Mouse (Mus musculus): ENCODE data around the gene Rassf2.

Rassf2 gene

GRCm38 (mm10) chr2:131955264-131955663 is 74.8 kb downstream of the Rassf2 start:
- no peak for DNase-seq (ENCODE audit: low spot score in 2 of 2)

- DNase-seq (ENCODE audit: low spot score in 2 of 2) = no peak
Measured at GRCm38 (mm10) chr2:131954835-131955234, 75.2 kb downstream of the Rassf2 start.

GRCm38 (mm10) chr2:131953711-131954110 is 76.3 kb downstream of the Rassf2 start:
- no peak for DNase-seq (ENCODE audit: low spot score in 2 of 2)

- no peak for DNase-seq (ENCODE audit: low spot score in 2 of 2)
Measured at GRCm38 (mm10) chr2:131952961-131953538, 77.0 kb downstream of the Rassf2 start.

- no peak for DNase-seq (ENCODE audit: low spot score in 2 of 2)
Measured at GRCm38 (mm10) chr2:131952456-131952855, 77.6 kb downstream of the Rassf2 start.

GRCm38 (mm10) chr2:131950598-131951095 is 79.4 kb downstream of the Rassf2 start, which contains the start of gene Prnd:
Gene Prnd, plus strand, starts transcription at chr2:131950861.
- peak in 1 of 2 experiments; percentile 1 for DNase-seq (ENCODE audit: low spot score in 2 of 2)

GRCm38 (mm10) chr2:131949767-131950597 is 80.1 kb downstream of the Rassf2 start:
- peak; percentile 79 to 82 for DNase-seq (ENCODE audit: low spot score in 2 of 2)

- no peak for DNase-seq (ENCODE audit: low spot score in 2 of 2)
Measured at GRCm38 (mm10) chr2:131948916-131949639, 81.0 kb downstream of the Rassf2 start.

- no peak for DNase-seq (ENCODE audit: low spot score in 2 of 2)
Measured at GRCm38 (mm10) chr2:131948156-131948555, 81.9 kb downstream of the Rassf2 start.

- DNase-seq (ENCODE audit: low spot score in 2 of 2) = no peak
Measured at GRCm38 (mm10) chr2:131946351-131946750, 83.7 kb downstream of the Rassf2 start.

- DNase-seq (ENCODE audit: low spot score in 2 of 2) = no peak
Measured at GRCm38 (mm10) chr2:131945765-131946164, 84.3 kb downstream of the Rassf2 start.

GRCm38 (mm10) chr2:131945225-131945624 is 84.8 kb downstream of the Rassf2 start:
- DNase-seq (ENCODE audit: low spot score in 2 of 2) = no peak

GRCm38 (mm10) chr2:131944370-131944769 is 85.7 kb downstream of the Rassf2 start:
- no peak for DNase-seq (ENCODE audit: low spot score in 2 of 2)

- no peak for DNase-seq (ENCODE audit: low spot score in 2 of 2)
Measured at GRCm38 (mm10) chr2:131941501-131941900, 88.6 kb downstream of the Rassf2 start.

GRCm38 (mm10) chr2:131940506-131940905 is 89.6 kb downstream of the Rassf2 start:
- no peak for DNase-seq (ENCODE audit: low spot score in 2 of 2)

All from right cerebral cortex, adult 2 months (tissue).